Mouse (Mus musculus) liver, embryonic 14.5 days (tissue): ENCODE results near the gene Trabd2b. TPM values are rescaled to one million over a fixed set of nuclear protein-coding genes. Genes with fewer than 3 reads are reported as not detected.

Experiments used
- ATAC-seq: fragments of 200-750 bp; cut with Nextera tagmentation; 2 replicates; pipeline ENCODE4 v1.8.0; 2017; ENCODE audit warnings: moderate number of reproducible peaks, mild to moderate bottlenecking, moderate library complexity; ENCODE audit not compliant: insufficient read depth
- DNase-seq, 3 experiments: peaks; one replicate each; pipeline ENCODE4 v3.0.0-alpha.2; 2012 to 2013; ENCODE audit warnings: low read depth in 3 of 3, low spot score in 3 of 3
- H3K27ac ChIP-seq: fragments of 300-500 bp; sonication (generic); 2 replicates; pipeline ENCODE4 v1.5.1; 2014; ENCODE audit warnings: moderate library complexity, mild to moderate bottlenecking, control low read depth, inconsistent platforms
- H3K27me3 ChIP-seq: fragments of 300-500 bp; sonication (generic); 2 replicates; pipeline ENCODE4 v1.6.1; 2014; ENCODE audit warnings: mild to moderate bottlenecking, low read length, moderate library complexity; ENCODE audit not compliant: control insufficient read depth, insufficient read depth
- H3K36me3 ChIP-seq: fragments of 300-500 bp; sonication (generic); replicated peaks from 2 replicates; pipeline ENCODE4 v1.6.1; 2014; ENCODE audit warnings: low read depth; ENCODE audit not compliant: control insufficient read depth, insufficient read depth
- H3K4me1 ChIP-seq, 2 experiments: fragments of 200-500 bp in 1 of 2; fragments of 300-500 bp in 1 of 2; sonication (generic) in 1 of 2; replicated peaks; 2 replicates each; pipeline ENCODE4 v1.6.1; 2012 to 2014; ENCODE audit warnings: antibody characterized with exemption in 1 of 2, inconsistent platforms in 1 of 2, low read length in 1 of 2; ENCODE audit not compliant: control insufficient read depth in 2 of 2, insufficient read depth in 2 of 2
- H3K4me2 ChIP-seq: fragments of 300-500 bp; sonication (generic); 2 replicates; pipeline ENCODE4 v1.6.1; 2014; ENCODE audit warnings: low read depth, mild to moderate bottlenecking, control low read depth, moderate library complexity
- H3K4me3 ChIP-seq, 2 experiments: fragments of 200-500 bp in 1 of 2; fragments of 300-500 bp in 1 of 2; sonication (generic) in 1 of 2; 2 replicates each; pipeline ENCODE4 v1.5.1; 2012 to 2014; ENCODE audit warnings: low read depth in 2 of 2, low read length in 2 of 2, mild to moderate bottlenecking in 2 of 2, control low read depth in 1 of 2, inconsistent platforms in 1 of 2, moderate library complexity in 1 of 2; ENCODE audit not compliant: insufficient read depth in 1 of 2
- H3K9ac ChIP-seq: fragments of 300-500 bp; sonication (generic); replicated peaks from 2 replicates; pipeline ENCODE4 v1.6.1; 2014; ENCODE audit warnings: mild to moderate bottlenecking, control low read depth, moderate library complexity
- H3K9me3 ChIP-seq: fragments of 300-500 bp; sonication (generic); 2 replicates; pipeline ENCODE4 v1.6.1; 2016; ENCODE audit warnings: low read length, mixed read lengths; ENCODE audit not compliant: control insufficient read depth
- CTCF ChIP-seq: IDR thresholded peaks from 2 replicates; pipeline ENCODE4 v1.5.1; 2016; ENCODE audit warnings: antibody characterized with exemption, low read depth, control low read depth
- EP300 ChIP-seq: IDR thresholded peaks from 2 replicates; pipeline ENCODE4 v1.6.1; 2016; ENCODE audit warnings: antibody characterized with exemption, low read depth
- WGBS: fragments of 180-500 bp; shearing (Covaris S2); extraction: QIAGEN DNeasy Blood & Tissue Kit; methylation state at CpG from one replicate; pipeline ENCODE4 v1.1.7; 2014; ENCODE audit not compliant: insufficient replicate concordance; 5-methylcytosine and 5-hydroxymethylcytosine counted together
- polyA plus RNA-seq, 2 experiments: library from polyadenylated mRNA; depleted of rRNA in 1 of 2; stranded (reverse) in 1 of 2; unstranded in 1 of 2; fragments of >200 nt; fragmentation: Nextera tagmentation in 1 of 2; extraction: Ambion mirVana in 1 of 2; gene quantifications; 2 replicates each; pipeline versions ENCODE4 v1.2.1 to v1.2.3; 2012 to 2014

Gene Trabd2b
- polyA plus RNA-seq, 2 experiments: 0.04 to 0.09 TPM

- 27% methylated on average over 2 of the region's 2 CpGs for WGBS
Observed at GRCm38 (mm10) chr4:114484173-114484572, 77.6 kb downstream of the Trabd2b start.

DNA sequence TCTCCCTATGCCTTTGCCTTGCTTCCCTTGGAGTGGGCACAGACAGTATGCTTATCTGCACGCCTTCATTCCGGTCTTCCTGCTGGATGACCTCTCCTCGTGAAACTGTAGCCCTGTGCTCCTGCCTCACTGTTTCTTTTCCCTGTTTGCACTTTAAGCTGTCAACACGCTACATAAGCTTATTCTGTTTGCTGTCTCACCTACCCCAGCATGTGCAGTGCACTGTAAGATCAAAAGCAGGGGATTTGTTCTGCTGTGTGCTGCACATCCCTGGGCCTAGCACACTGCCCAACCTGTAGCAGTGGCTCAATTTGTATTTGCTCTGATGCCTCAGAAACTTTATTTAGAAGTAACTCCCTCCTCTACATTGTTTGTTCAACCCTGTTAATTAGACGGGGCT is 79.5 kb downstream of the Trabd2b start:
- DNase-seq: no peak
- H3K9ac ChIP-seq: no peak overlapping the region
- H3K9me3 ChIP-seq: no peaks in the 10 kb centered on the region
- no peak overlapping the region for H3K27ac ChIP-seq
- H3K27me3 ChIP-seq: no peaks in the 10 kb centered on the region
- ATAC-seq: no peak
- no peaks in the 10 kb centered on the region for H3K36me3 ChIP-seq
- no peak overlapping the region for H3K4me3 ChIP-seq
- no peak for TF ChIP-seq EP300
- TF ChIP-seq CTCF: no peak
- 44% methylated on average over 5 of the region's 5 CpGs for WGBS
- H3K4me1 ChIP-seq: no peaks in the 10 kb centered on the region
- H3K4me2 ChIP-seq: no peak overlapping the region

More at GRCm38 (mm10) chr4:114484173-114484572, 77.6 kb downstream of the Trabd2b start:
- no peak for ATAC-seq
- Histone ChIP-seq H3K9ac (no peak overlapping the region), H3K36me3 (no peaks in the 10 kb centered on the region), H3K27me3 (no peaks in the 10 kb centered on the region), H3K4me3 (no peak overlapping the region), H3K4me2 (no peak overlapping the region), H3K4me1 (no peaks in the 10 kb centered on the region), H3K9me3 (no peaks in the 10 kb centered on the region), H3K27ac (no peak overlapping the region)
- DNase-seq: no peak
- TF ChIP-seq EP300: no peak
- no peak for TF ChIP-seq CTCF

- ATAC-seq: no peak
- no peak overlapping the region for H3K4me3 ChIP-seq
- H3K27ac ChIP-seq: no peak overlapping the region
- H3K36me3 ChIP-seq: no peaks in the 10 kb centered on the region
- TF ChIP-seq EP300: no peak
- TF ChIP-seq CTCF: no peak
- H3K27me3 ChIP-seq: no peaks in the 10 kb centered on the region
- 55% methylated on average over 2 of the region's 2 CpGs for WGBS
- no peak overlapping the region for H3K9ac ChIP-seq
- no peaks in the 10 kb centered on the region for H3K4me1 ChIP-seq
- H3K9me3 ChIP-seq: no peaks in the 10 kb centered on the region
- DNase-seq: no peak
- H3K4me2 ChIP-seq: no peak overlapping the region
Observed at GRCm38 (mm10) chr4:114486885-114487531, 80.5 kb downstream of the Trabd2b start.

DNA sequence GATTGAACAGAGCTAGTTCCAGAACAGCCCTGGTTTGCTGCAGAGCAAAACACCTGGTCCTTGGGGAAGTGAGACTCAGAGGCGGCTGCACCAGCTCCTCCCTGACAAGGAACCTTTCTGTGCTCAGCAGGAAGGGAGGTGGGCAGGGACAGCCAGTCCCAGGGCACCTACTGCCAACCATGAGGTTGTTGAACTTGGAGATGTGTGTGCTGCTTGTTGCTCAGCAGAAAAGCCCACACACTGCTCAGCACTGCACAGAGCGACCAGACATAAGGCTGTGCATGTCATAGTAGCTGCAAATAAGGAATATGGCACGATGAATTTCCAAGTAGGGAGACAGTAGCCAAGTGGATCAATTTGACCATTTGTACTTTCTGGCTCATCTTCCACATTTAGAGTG is 81.2 kb downstream of the Trabd2b start:
- 42% methylated on average over 3 of the region's 3 CpGs for WGBS
- TF ChIP-seq EP300 (no peak), CTCF (no peak)
- H3K27me3 ChIP-seq: no peaks in the 10 kb centered on the region
- H3K36me3 ChIP-seq: no peaks in the 10 kb centered on the region
- no peak overlapping the region for H3K4me3 ChIP-seq
- H3K27ac ChIP-seq: no peak overlapping the region
- ATAC-seq (no peak), DNase-seq (no peak)
- no peaks in the 10 kb centered on the region for H3K9me3 ChIP-seq
- H3K4me1 ChIP-seq: no peaks in the 10 kb centered on the region
- H3K4me2 ChIP-seq: no peak overlapping the region
- H3K9ac ChIP-seq: no peak overlapping the region

- WGBS: 31% methylated on average over 4 of the region's 4 CpGs
- H3K9ac ChIP-seq: no peak overlapping the region
- no peaks in the 10 kb centered on the region for H3K4me1 ChIP-seq
- ATAC-seq (no peak), DNase-seq (no peak)
- H3K9me3 ChIP-seq: no peaks in the 10 kb centered on the region
- no peak for TF ChIP-seq EP300
- no peak for TF ChIP-seq CTCF
- H3K4me2 ChIP-seq: no peak overlapping the region
- H3K27me3 ChIP-seq: no peaks in the 10 kb centered on the region
- H3K36me3 ChIP-seq: no peaks in the 10 kb centered on the region
- H3K27ac ChIP-seq: no peak overlapping the region
- no peak overlapping the region for H3K4me3 ChIP-seq
Observed at GRCm38 (mm10) chr4:114492157-114492556, 85.6 kb downstream of the Trabd2b start.
